Mouse (Mus musculus): Measurements from ENCODE around the gene Ucn3. TPM values are rescaled to one million over a fixed set of nuclear protein-coding genes. Genes with fewer than 3 reads are reported as not detected.

The Ucn3 gene
- polyA plus RNA-seq (2012; rRNA removed; ENCODE audit: low replicate concordance): not detected in 2 replicates

DNA sequence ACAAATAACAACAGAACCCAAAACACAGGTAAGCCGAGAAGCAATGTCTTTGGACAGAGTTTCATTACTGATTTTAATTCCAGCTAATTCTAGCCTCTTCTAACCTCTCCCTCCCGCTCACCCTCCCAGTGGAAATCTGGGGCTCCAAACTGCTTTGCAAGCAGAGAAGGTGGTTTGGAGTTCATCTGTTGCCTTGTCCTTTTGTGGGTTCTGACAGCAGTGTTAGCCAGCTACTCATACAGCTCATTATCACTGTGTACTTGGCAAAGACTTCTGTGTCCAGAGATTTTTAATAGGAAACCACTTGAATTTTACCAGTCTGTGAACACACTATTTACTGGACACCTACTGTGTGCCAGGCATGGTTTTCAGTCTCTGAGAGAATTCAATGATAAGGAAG, at the start of gene Ucn3:
Gene Ucn3 (minus strand): TSS at position 101 of the 400 bp plus-strand sequence.

DNA sequence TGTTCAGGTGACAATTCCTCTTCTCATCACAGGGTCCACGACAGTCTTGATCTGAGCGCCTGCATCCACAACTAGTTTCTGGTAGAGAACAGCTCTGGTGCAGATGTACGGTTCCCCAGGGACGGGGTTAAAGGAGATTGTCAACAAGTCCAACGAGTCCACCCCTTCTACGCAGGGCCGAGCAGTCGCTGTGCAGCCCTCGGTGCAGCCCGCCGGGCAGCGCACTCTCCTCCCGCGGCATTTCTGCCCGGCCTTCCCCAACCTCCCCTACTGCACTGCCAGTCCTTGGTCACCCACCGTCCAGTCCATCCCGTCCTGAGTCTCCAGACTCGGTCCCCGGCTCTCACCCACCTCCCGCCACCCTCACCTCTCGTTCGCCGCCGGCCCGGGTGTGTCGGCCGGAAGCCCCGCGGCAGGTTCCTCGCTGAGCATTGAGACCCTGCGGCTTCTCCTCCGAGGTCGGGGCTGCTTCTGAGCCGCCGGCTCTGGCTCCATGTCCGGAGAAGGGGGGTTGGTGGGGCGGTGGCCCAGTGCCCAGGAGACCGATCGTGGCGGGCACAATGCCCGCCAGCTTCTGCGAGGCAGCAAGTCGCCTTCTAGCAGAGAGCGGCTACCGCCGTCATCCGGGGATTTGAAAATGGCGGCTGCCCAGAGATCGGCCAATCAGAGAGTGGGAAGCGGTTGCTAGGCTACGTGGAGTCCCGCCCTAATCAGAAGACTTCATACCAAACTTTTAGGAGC, 27.4 kb downstream of the Ucn3 start, which contains the start of the genes Net1 and Tubal3:
Gene Net1 (minus strand): TSS at position 650 of the 741 bp plus-strand sequence.
Gene Tubal3 (plus strand): TSS at position 704 of the 741 bp plus-strand sequence.

Other genes starting within 250 kb of the Ucn3 start
- 0.41 and 5.0 TPM in 2 replicates for gene Calml3, start 141.0 kb downstream of the Ucn3 start, polyA plus RNA-seq (2012; rRNA removed; ENCODE audit: low replicate concordance)
- gene Calm4, start 107.6 kb downstream of the Ucn3 start, polyA plus RNA-seq (2012; rRNA removed; ENCODE audit: low replicate concordance): 4.7 TPM in 1 of 2 replicates, not detected in the other
- gene Calm5, start 91.2 kb downstream of the Ucn3 start, polyA plus RNA-seq (2012; rRNA removed; ENCODE audit: low replicate concordance): 0.42 TPM in 1 of 2 replicates, not detected in the other
- gene Net1, start 27.1 kb downstream of the Ucn3 start, polyA plus RNA-seq (2012; rRNA removed; ENCODE audit: low replicate concordance): 35.4 and 40.8 TPM in 2 replicates
- not detected in 2 replicates for gene Tubal3, start 27.1 kb downstream of the Ucn3 start, polyA plus RNA-seq (2012; rRNA removed; ENCODE audit: low replicate concordance)
- gene Akr1c14, start 103.7 kb upstream of the Ucn3 start, polyA plus RNA-seq (2012; rRNA removed; ENCODE audit: low replicate concordance): 1.9 and 5.8 TPM in 2 replicates
- gene Akr1c18, start 205.3 kb upstream of the Ucn3 start, polyA plus RNA-seq (2012; rRNA removed; ENCODE audit: low replicate concordance): 3.7 and 10.8 TPM in 2 replicates
- 1.7 and 4.4 TPM in 2 replicates for gene Akr1c13, start 245.8 kb upstream of the Ucn3 start, polyA plus RNA-seq (2012; rRNA removed; ENCODE audit: low replicate concordance)

Measured in mammary gland, adult 2 months (tissue).